ENCODE assay signal across 9 mouse cellular contexts in genomic region chr7:101836271-101837153, GRCm38 (mm10). TPM values are rescaled to one million over a fixed set of nuclear protein-coding genes. Genes with fewer than 3 reads are reported as not detected.
A peak's percentile ranks its signal among the peaks of the same experiment; 100 is the strongest.
DNase-seq lines count a peak whose midpoint lies in the region; ATAC-seq and TF ChIP-seq lines count a peak whose summit lies in the region.
"Had no signal": no experiment of that assay in that cellular context is flagged by ENCODE, and none has a peak within 500 bp of the region (broad histone marks: within the 10 kb centered on the region; RNA-seq: fewer than 3 reads in every experiment).

No protein-coding gene starts in this region.

- TF ChIP-seq POLR2A in ES-Bruce4 (IDR thresholded peaks at IDR 0.05; ENCODE audit: insufficient read depth, low read length) = no peak
- no peak for TF ChIP-seq POLR2A in bone marrow, adult 2 months (IDR thresholded peaks at IDR 0.05; ENCODE audit: borderline replicate concordance, control insufficient read depth, low read depth, low read length)

- H3K4me1 ChIP-seq in ES-Bruce4 (ENCODE audit: control insufficient read depth, insufficient read depth, low read length) = peaks cover 6% of the 10 kb centered on the region
- no peaks in the 10 kb centered on the region for H3K4me1 ChIP-seq in bone marrow, adult 2 months (ENCODE audit: control insufficient read depth, insufficient read depth, low read length)
- peaks cover 16% of the 10 kb centered on the region for H3K4me1 ChIP-seq in forebrain, embryonic 14.5 days (ENCODE audit: control insufficient read depth, insufficient read depth, low read length)
- peaks cover 6% of the 10 kb centered on the region; the same call in 1 of the 2 replicates for H3K4me1 ChIP-seq in hindbrain, embryonic 11.5 days (replicated peaks; ENCODE audit: control insufficient read depth, insufficient read depth, low read length)

- H3K9me3 ChIP-seq in ES-Bruce4 (replicated peaks; ENCODE audit: control insufficient read depth, insufficient read depth, low read length, poor library complexity, severe bottlenecking) = no peaks in the 10 kb centered on the region
- no peaks in the 10 kb centered on the region for H3K9me3 ChIP-seq in forebrain, embryonic 14.5 days (replicated peaks; ENCODE audit: control insufficient read depth, low read length)
- no peaks in the 10 kb centered on the region for H3K9me3 ChIP-seq in hindbrain, embryonic 11.5 days (ENCODE audit: control insufficient read depth, low read length)

- TF ChIP-seq EP300 in ES-Bruce4 (IDR thresholded peaks at IDR 0.05; ENCODE audit: insufficient read depth, low read depth, low read length) = no peak

- H3K4me3 ChIP-seq in ES-Bruce4 (ENCODE audit: low read depth, low read length) = peak overlapping the region; percentile 85
- H3K4me3 ChIP-seq in bone marrow, adult 2 months (replicated peaks; ENCODE audit: control insufficient read depth, low read depth, low read length) = peak overlapping the region; percentile 73
- H3K4me3 ChIP-seq in forebrain, embryonic 14.5 days (ENCODE audit: low read depth, low read length) = peak overlapping the region; percentile 68
- H3K4me3 ChIP-seq in hindbrain, embryonic 11.5 days (ENCODE audit: low read depth, low read length) = peak overlapping the region; percentile 79

- peak; percentile 55 for ATAC-seq in forebrain, embryonic 14.5 days
- peak; percentile 63 for ATAC-seq in hindbrain, embryonic 11.5 days (ENCODE audit: low FRiP score)

- peak overlapping the region; percentile 82 for H3K9ac ChIP-seq in ES-Bruce4 (ENCODE audit: low read depth, poor library complexity, severe bottlenecking)
- H3K9ac ChIP-seq in forebrain, embryonic 14.5 days (ENCODE audit: low read length) = peak overlapping the region; percentile 87
- peak overlapping the region; percentile 96 for H3K9ac ChIP-seq in hindbrain, embryonic 11.5 days (ENCODE audit: low read depth, low read length)

- WGBS in bone marrow, adult 2 months = under 1% methylated on average over 63 of the region's 63 CpGs
- 0% methylated on average over 52 of the region's 63 CpGs for WGBS in forebrain, embryonic 14.5 days
- WGBS in hindbrain, embryonic 11.5 days = under 1% methylated on average over 52 of the region's 63 CpGs

- H3K36me3 ChIP-seq in ES-Bruce4 (ENCODE audit: control insufficient read depth, insufficient read depth, low read length, poor library complexity, severe bottlenecking) = peaks cover 7% of the 10 kb centered on the region; the same call in 1 of the 2 replicates
- peaks cover 20% of the 10 kb centered on the region for H3K36me3 ChIP-seq in forebrain, embryonic 14.5 days (ENCODE audit: control insufficient read depth, insufficient read depth, low read length)
- peaks cover 2% of the 10 kb centered on the region; the same call in 1 of the 2 replicates for H3K36me3 ChIP-seq in hindbrain, embryonic 11.5 days (ENCODE audit: control insufficient read depth, insufficient read depth, low read length)

- DNase-seq in forebrain, embryonic 14.5 days (ENCODE audit: low spot score) = peak; percentile 77
- peak; percentile 87 for DNase-seq in hindbrain, embryonic 11.5 days (ENCODE audit: low spot score)
- peak; percentile 23 to 60 for DNase-seq in layer of hippocampus, postnatal 25 days (ENCODE audit: extremely low spot score in 1 of 2, low spot score in 1 of 2)
- DNase-seq in lung, postnatal 36 days = peak; percentile 78
- peak; percentile 75 for DNase-seq in ovary, postnatal 36 days (ENCODE audit: low spot score)
- DNase-seq in thymus, postnatal 4 days = peak; percentile 81

- no peak for TF ChIP-seq CTCF in ES-Bruce4 (IDR thresholded peaks at IDR 0.05; ENCODE audit: low read depth, low read length)
- TF ChIP-seq CTCF in bone marrow, adult 2 months (IDR thresholded peaks at IDR 0.05; ENCODE audit: control insufficient read depth, insufficient read depth, low read length) = no peak

- no peaks in the 10 kb centered on the region for H3K27me3 ChIP-seq in ES-Bruce4 (ENCODE audit: control insufficient read depth, insufficient read depth, low read length, poor library complexity, severe bottlenecking)
- H3K27me3 ChIP-seq in forebrain, embryonic 14.5 days (replicated peaks; ENCODE audit: control insufficient read depth, insufficient read depth, low read length) = no peaks in the 10 kb centered on the region
- no peaks in the 10 kb centered on the region for H3K27me3 ChIP-seq in hindbrain, embryonic 11.5 days (ENCODE audit: control insufficient read depth, insufficient read depth, low read length)

- peak overlapping the region; percentile 93 for H3K27ac ChIP-seq in ES-Bruce4 (ENCODE audit: insufficient read depth, low read length)
- peak overlapping the region; percentile 0; the same call in 1 of the 2 replicates for H3K27ac ChIP-seq in bone marrow, adult 2 months (ENCODE audit: control insufficient read depth, insufficient read depth, low read depth, low read length, poor library complexity)
- peak overlapping the region; percentile 88 for H3K27ac ChIP-seq in forebrain, embryonic 14.5 days (ENCODE audit: low read depth, low read length)
- peak overlapping the region; percentile 86 for H3K27ac ChIP-seq in hindbrain, embryonic 11.5 days (ENCODE audit: low read depth, low read length)

- H3K4me2 ChIP-seq in forebrain, embryonic 14.5 days (ENCODE audit: low read length) = peak overlapping the region; percentile 92
- H3K4me2 ChIP-seq in hindbrain, embryonic 11.5 days (replicated peaks; ENCODE audit: low read depth, low read length) = peak overlapping the region; percentile 89

RNA-seq across cellular contexts. Expression of gene Inppl1, which starts 1.5 kb away (rescaled TPM):
- polyA plus RNA-seq in ES-Bruce4 (2011; ENCODE audit: insufficient read depth, insufficient read length, low read depth, missing spikeins) = 64.0 and 67.9 TPM in 2 replicates
- polyA plus RNA-seq in bone marrow, adult 2 months (2011; ENCODE audit: insufficient read depth, insufficient read length, low replicate concordance, missing spikeins) = 9.4 and 22.7 TPM in 2 replicates
- 8.2 and 15.3 TPM in 2 replicates for polyA plus RNA-seq in forebrain, embryonic 14.5 days (2014; fragmentation: Nextera tagmentation; extraction: Ambion mirVana)
- 22.5 and 25.2 TPM in 2 replicates for polyA plus RNA-seq in hindbrain, embryonic 11.5 days (2014; fragmentation: Nextera tagmentation; extraction: Ambion mirVana)
- total RNA-seq in layer of hippocampus, postnatal 25 days (2021) = 10 to 100 TPM; 31.6 to 44.8 TPM

RNA-seq across cellular contexts. Expression of gene Phox2a, which starts 18.4 kb away (rescaled TPM):
- 6.5 and 9.6 TPM in 2 replicates for polyA plus RNA-seq in ES-Bruce4 (2011; ENCODE audit: insufficient read depth, insufficient read length, low read depth, missing spikeins)
- not detected in 2 replicates for polyA plus RNA-seq in bone marrow, adult 2 months (2011; ENCODE audit: insufficient read depth, insufficient read length, low replicate concordance, missing spikeins)
- not detected in 2 replicates for polyA plus RNA-seq in forebrain, embryonic 14.5 days (2014; fragmentation: Nextera tagmentation; extraction: Ambion mirVana)
- 5.2 and 6.3 TPM in 2 replicates for polyA plus RNA-seq in hindbrain, embryonic 11.5 days (2014; fragmentation: Nextera tagmentation; extraction: Ambion mirVana)
- not detected for total RNA-seq in layer of hippocampus, postnatal 25 days (2021)
- total RNA-seq: layer of hippocampus, adult 18-20 months had no signal

RNA-seq across cellular contexts. Expression of gene Folr2, which starts 20.5 kb away (rescaled TPM):
- polyA plus RNA-seq in ES-Bruce4 (2011; ENCODE audit: insufficient read depth, insufficient read length, low read depth, missing spikeins) = 1.2 TPM in 2 replicates
- polyA plus RNA-seq in bone marrow, adult 2 months (2011; ENCODE audit: insufficient read depth, insufficient read length, low replicate concordance, missing spikeins) = 0.92 and 3.3 TPM in 2 replicates
- 1.1 and 1.8 TPM in 2 replicates for polyA plus RNA-seq in forebrain, embryonic 14.5 days (2014; fragmentation: Nextera tagmentation; extraction: Ambion mirVana)
- polyA plus RNA-seq in hindbrain, embryonic 11.5 days (2014; fragmentation: Nextera tagmentation; extraction: Ambion mirVana) = 0.73 and 2.1 TPM in 2 replicates
- total RNA-seq in layer of hippocampus, postnatal 25 days (2021) = under 1 TPM in 1 of 2 experiments, not detected in 1; 0.71 TPM

RNA-seq across cellular contexts. Expression of gene Anapc15, which starts 27.0 kb away (rescaled TPM):
- 70.7 and 96.2 TPM in 2 replicates for polyA plus RNA-seq in ES-Bruce4 (2011; ENCODE audit: insufficient read depth, insufficient read length, low read depth, missing spikeins)
- 79.0 and 97.5 TPM in 2 replicates for polyA plus RNA-seq in bone marrow, adult 2 months (2011; ENCODE audit: insufficient read depth, insufficient read length, low replicate concordance, missing spikeins)
- polyA plus RNA-seq in forebrain, embryonic 14.5 days (2014; fragmentation: Nextera tagmentation; extraction: Ambion mirVana) = 75.0 and 87.6 TPM in 2 replicates
- 90.2 and 91.3 TPM in 2 replicates for polyA plus RNA-seq in hindbrain, embryonic 11.5 days (2014; fragmentation: Nextera tagmentation; extraction: Ambion mirVana)
- total RNA-seq in layer of hippocampus, postnatal 25 days (2021) = 10 to 100 TPM; 28.4 to 35.1 TPM

RNA-seq across cellular contexts. Expression of gene Folr1, which starts 34.1 kb away (rescaled TPM):
- 54.6 and 59.8 TPM in 2 replicates for polyA plus RNA-seq in ES-Bruce4 (2011; ENCODE audit: insufficient read depth, insufficient read length, low read depth, missing spikeins)
- polyA plus RNA-seq in bone marrow, adult 2 months (2011; ENCODE audit: insufficient read depth, insufficient read length, low replicate concordance, missing spikeins) = 6.8 TPM in 1 of 2 replicates, not detected in the other
- polyA plus RNA-seq in forebrain, embryonic 14.5 days (2014; fragmentation: Nextera tagmentation; extraction: Ambion mirVana) = 26.1 and 30.6 TPM in 2 replicates
- 11.5 and 12.1 TPM in 2 replicates for polyA plus RNA-seq in hindbrain, embryonic 11.5 days (2014; fragmentation: Nextera tagmentation; extraction: Ambion mirVana)
- total RNA-seq in layer of hippocampus, postnatal 25 days (2021) = 1 to 10 TPM; 1.9 to 2.1 TPM

Comparison
In these comparisons a context has a peak if more than half of its experiments do, and no peak if none do; other contexts are left out.
1. Peak in every context shown above with its lines: DNase-seq, ATAC-seq, H3K4me3 ChIP-seq and H3K27ac ChIP-seq.
2. H3K27ac ChIP-seq: peak in every context shown above with its lines; median percentile 93 in ES-Bruce4; 88 in forebrain, embryonic 14.5 days; 86 in hindbrain, embryonic 11.5 days; 0 in bone marrow, adult 2 months.